Mouse (Mus musculus): Measurements from ENCODE around the gene Hoxc9.

DNA sequence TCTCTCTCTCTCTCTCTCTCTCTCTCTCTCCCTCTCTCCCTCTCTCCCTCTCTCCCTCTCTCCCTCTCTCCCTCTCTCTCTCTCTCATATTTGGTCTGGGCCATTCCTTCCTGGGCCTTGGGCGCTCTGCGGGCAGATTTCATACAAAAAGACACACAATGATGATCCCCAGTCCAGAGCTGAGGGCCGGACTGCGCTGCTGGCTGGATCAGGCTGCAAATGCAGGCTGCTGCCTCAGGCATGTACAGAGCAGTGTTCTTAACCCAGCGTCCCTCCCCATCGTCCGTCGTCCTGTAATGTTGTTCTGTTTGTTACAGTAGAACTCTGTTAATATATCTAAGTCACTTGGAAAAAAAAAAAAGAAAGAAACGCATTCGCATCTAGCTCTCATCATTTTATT is 8.3 kb downstream of the Hoxc9 start:
- TF ChIP-seq CTCF (IDR thresholded peaks at IDR 0.05) (no peak), EP300 (IDR thresholded peaks at IDR 0.05) (no peak)

Data from lung, postnatal 0 days (tissue).